Mouse (Mus musculus): ENCODE data around the gene Btrc. TPM values are rescaled to one million over a fixed set of nuclear protein-coding genes. Genes with fewer than 3 reads are reported as not detected.

Btrc gene
- polyA plus RNA-seq, 1 experiment from 2014 or later, result 63.3 TPM

DNA sequence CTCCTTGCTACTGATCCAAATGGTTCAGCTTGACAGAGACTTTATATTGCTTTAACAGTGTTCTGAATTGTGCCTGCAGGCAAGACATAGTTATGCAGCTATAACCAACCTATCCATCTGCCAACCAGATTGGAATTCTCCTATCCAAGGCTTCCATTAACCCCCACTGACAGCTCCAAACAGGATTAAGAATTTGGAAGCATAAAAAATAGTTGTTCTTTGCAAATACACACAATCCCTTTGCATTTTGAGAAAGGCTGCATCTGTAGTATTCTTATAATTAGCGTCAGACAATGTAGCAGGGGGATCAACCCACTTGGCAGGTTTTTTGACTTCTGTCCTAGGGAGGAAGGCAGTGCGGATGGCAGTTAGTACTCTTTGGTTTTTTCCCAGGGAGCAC, 83.7 kb downstream of the Btrc start:
- H3K9me3 ChIP-seq (ENCODE audit: control insufficient read depth, low read length), result no peaks in the 10 kb centered on the region
- H3K4me2 ChIP-seq (replicated peaks; ENCODE audit: low read depth, low read length), result no peak overlapping the region
- ATAC-seq (ENCODE audit: low FRiP score), result no peak
- no peak for DNase-seq (ENCODE audit: low spot score)
- H3K36me3 ChIP-seq (ENCODE audit: control insufficient read depth, insufficient read depth, low read length), result no peaks in the 10 kb centered on the region
- H3K4me1 ChIP-seq (replicated peaks; ENCODE audit: control insufficient read depth, insufficient read depth, low read length), result no peaks in the 10 kb centered on the region
- no peak overlapping the region for H3K4me3 ChIP-seq (ENCODE audit: low read depth, low read length)
- H3K27me3 ChIP-seq (ENCODE audit: control insufficient read depth, insufficient read depth, low read length), result no peaks in the 10 kb centered on the region; the same call in 1 of the 2 replicates
- no peak overlapping the region for H3K9ac ChIP-seq (ENCODE audit: low read depth, low read length)
- 81% methylated on average over 2 of the region's 2 CpGs for WGBS
- H3K27ac ChIP-seq (ENCODE audit: low read depth, low read length), result no peak overlapping the region

DNA sequence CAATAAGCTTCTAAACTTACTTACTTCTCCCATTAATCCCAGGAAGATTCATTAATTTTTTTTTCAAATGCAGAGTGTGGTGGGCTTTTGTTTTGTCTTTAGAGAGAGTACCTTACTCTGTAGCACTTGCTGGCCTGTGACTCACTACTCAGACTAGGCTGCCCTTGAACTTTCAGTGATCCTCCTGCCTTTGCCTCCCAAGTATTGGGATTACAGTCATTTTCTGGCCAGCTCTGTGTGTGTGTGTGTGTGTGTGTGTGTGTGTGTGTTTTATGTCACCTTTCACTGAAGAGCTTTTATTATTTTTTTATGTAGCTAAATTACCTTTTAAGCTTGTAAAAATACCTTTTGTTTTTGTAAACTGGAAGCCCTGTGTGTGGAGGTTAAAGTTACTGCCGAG, 84.4 kb downstream of the Btrc start:
- H3K4me2 ChIP-seq (replicated peaks; ENCODE audit: low read depth, low read length), result no peak overlapping the region
- WGBS, result 97% methylated on average over 1 of the region's 1 CpGs
- no peaks in the 10 kb centered on the region; the same call in 1 of the 2 replicates for H3K27me3 ChIP-seq (ENCODE audit: control insufficient read depth, insufficient read depth, low read length)
- no peaks in the 10 kb centered on the region for H3K4me1 ChIP-seq (replicated peaks; ENCODE audit: control insufficient read depth, insufficient read depth, low read length)
- no peaks in the 10 kb centered on the region for H3K9me3 ChIP-seq (ENCODE audit: control insufficient read depth, low read length)
- no peak for ATAC-seq (ENCODE audit: low FRiP score)
- no peak for DNase-seq (ENCODE audit: low spot score)
- H3K36me3 ChIP-seq (ENCODE audit: control insufficient read depth, insufficient read depth, low read length), result no peaks in the 10 kb centered on the region
- no peak overlapping the region for H3K4me3 ChIP-seq (ENCODE audit: low read depth, low read length)
- no peak overlapping the region for H3K27ac ChIP-seq (ENCODE audit: low read depth, low read length)
- H3K9ac ChIP-seq (ENCODE audit: low read depth, low read length), result no peak overlapping the region

DNA sequence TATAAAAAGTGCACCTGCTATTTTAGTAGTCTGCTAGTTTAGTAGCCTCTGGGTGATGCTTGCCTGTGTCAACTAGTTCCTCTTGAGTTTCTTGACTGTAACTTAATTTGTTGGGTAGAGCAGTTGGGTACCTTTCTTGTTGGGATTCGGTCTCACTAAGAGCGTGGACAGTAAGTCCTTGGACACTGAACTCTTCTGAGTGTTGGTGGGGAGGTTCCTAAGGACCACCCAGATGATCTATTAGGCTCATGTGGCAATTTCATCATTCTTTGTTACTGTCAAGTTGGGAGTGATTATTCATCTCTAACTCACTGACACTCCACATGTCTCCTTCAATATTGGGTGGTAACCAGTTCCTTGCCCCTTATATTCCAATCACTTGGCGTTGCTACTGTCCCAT, 90.9 kb downstream of the Btrc start:
- WGBS, result 85% methylated on average over 3 of the region's 3 CpGs
- Histone ChIP-seq H3K27me3 (ENCODE audit: control insufficient read depth, insufficient read depth, low read length) (peaks cover 5% of the 10 kb centered on the region), H3K9ac (ENCODE audit: low read depth, low read length) (no peak overlapping the region), H3K36me3 (ENCODE audit: control insufficient read depth, insufficient read depth, low read length) (no peaks in the 10 kb centered on the region), H3K4me1 (replicated peaks; ENCODE audit: control insufficient read depth, insufficient read depth, low read length) (peaks cover 5% of the 10 kb centered on the region), H3K9me3 (ENCODE audit: control insufficient read depth, low read length) (no peaks in the 10 kb centered on the region), H3K27ac (ENCODE audit: low read depth, low read length) (no peak overlapping the region), H3K4me2 (replicated peaks; ENCODE audit: low read depth, low read length) (no peak overlapping the region), H3K4me3 (ENCODE audit: low read depth, low read length) (no peak overlapping the region)
- ATAC-seq (ENCODE audit: low FRiP score), result no peak
- no peak for DNase-seq (ENCODE audit: low spot score)

DNA sequence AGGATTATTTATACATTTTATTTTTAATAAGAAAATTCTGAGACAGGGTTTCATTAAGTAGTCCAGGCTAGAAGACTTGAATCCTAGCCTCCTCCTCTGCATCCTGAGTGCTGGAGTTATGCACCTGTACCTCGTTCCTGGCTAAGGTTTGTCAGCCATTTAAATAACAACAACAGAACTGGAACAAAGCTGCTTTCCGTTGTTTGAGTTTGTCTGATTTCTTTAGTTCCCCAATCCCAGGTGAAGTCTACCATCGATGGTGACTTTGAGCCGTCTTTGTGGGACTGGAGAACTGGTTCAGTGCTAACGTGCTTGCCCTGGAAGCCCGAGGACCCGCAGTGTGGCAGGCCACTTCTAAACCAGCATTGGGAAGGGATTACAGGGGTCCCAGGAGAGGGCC, 93.4 kb downstream of the Btrc start:
- 87% methylated on average over 7 of the region's 7 CpGs for WGBS
- ATAC-seq (ENCODE audit: low FRiP score), result no peak
- DNase-seq (ENCODE audit: low spot score), result no peak
- Histone ChIP-seq H3K4me3 (ENCODE audit: low read depth, low read length) (no peak overlapping the region), H3K4me2 (replicated peaks; ENCODE audit: low read depth, low read length) (no peak overlapping the region), H3K27me3 (ENCODE audit: control insufficient read depth, insufficient read depth, low read length) (peaks cover 8% of the 10 kb centered on the region), H3K9ac (ENCODE audit: low read depth, low read length) (no peak overlapping the region), H3K4me1 (replicated peaks; ENCODE audit: control insufficient read depth, insufficient read depth, low read length) (peaks cover 8% of the 10 kb centered on the region), H3K27ac (ENCODE audit: low read depth, low read length) (no peak overlapping the region), H3K36me3 (ENCODE audit: control insufficient read depth, insufficient read depth, low read length) (no peaks in the 10 kb centered on the region), H3K9me3 (ENCODE audit: control insufficient read depth, low read length) (no peaks in the 10 kb centered on the region)

DNA sequence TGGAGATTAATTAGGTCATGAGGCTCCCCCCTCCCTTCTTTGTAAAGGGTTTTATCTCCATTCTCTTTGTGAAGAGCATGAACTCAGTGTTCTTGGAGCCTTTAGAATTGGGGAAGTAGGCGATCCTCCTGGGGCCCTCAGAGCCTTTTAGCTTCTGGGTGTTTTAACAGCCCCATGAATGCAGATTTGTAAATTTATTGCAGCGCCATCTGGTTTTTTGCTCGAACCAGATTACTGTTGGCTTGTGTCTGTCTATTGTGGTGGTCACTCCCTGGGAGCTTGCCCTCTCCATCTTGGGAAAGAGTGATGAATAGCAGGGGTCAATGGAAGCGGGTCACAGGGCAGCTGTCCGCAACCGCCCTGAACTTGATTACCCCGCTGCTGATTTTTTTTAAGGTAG, 95.2 kb downstream of the Btrc start:
- Histone ChIP-seq H3K9ac (ENCODE audit: low read depth, low read length) (no peak overlapping the region), H3K9me3 (ENCODE audit: control insufficient read depth, low read length) (no peaks in the 10 kb centered on the region), H3K27me3 (ENCODE audit: control insufficient read depth, insufficient read depth, low read length) (peaks cover 10% of the 10 kb centered on the region), H3K4me2 (replicated peaks; ENCODE audit: low read depth, low read length) (no peak overlapping the region), H3K4me1 (replicated peaks; ENCODE audit: control insufficient read depth, insufficient read depth, low read length) (peaks cover 8% of the 10 kb centered on the region), H3K4me3 (ENCODE audit: low read depth, low read length) (no peak overlapping the region), H3K27ac (ENCODE audit: low read depth, low read length) (peak overlapping the region; percentile 25; the same call in 1 of the 2 replicates), H3K36me3 (ENCODE audit: control insufficient read depth, insufficient read depth, low read length) (no peaks in the 10 kb centered on the region)
- DNase-seq (ENCODE audit: low spot score), result peak; percentile 48
- peak; percentile 54; the same call in 1 of the 2 replicates for ATAC-seq (ENCODE audit: low FRiP score)
- WGBS, result 8% methylated on average over 7 of the region's 7 CpGs

DNA sequence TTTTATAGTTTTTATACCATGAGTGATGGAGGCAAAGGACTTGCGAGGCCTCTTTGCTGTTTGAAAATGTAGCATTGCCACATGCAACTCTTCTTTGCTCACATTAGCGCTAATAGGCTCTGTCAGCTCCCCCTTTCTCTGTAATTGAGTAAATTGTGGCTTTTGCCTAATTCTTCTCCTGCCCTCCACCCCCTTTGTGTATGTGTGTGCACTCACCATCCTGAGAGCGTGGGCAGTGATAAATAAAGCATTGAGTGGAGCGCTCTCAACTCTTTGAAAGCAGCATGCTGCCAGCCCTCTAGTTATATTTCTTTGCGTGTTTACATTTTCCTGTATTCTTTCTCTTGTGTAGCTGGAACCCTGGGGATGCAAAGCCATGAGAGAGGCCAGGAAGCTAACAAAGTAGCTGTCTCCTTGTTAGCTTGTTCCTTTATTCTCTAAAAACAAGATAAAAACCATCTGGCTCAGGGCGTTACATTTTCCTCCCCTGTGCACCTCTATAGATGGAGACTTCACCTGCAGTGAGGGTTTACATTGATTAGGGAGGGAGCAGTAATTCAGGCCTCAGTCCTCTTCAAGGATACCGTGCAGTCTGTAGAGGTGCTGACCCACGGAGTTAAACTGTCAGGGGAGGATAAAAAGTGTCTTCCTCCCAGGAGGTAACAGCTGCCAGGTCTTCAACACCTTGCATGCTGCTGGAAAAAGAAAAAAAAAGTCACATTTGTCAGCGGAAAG, 96.6 kb downstream of the Btrc start:
- 37% methylated on average over 9 of the region's 9 CpGs for WGBS
- Histone ChIP-seq H3K4me1 (replicated peaks; ENCODE audit: control insufficient read depth, insufficient read depth, low read length) (peaks cover 8% of the 10 kb centered on the region), H3K4me2 (replicated peaks; ENCODE audit: low read depth, low read length) (no peak overlapping the region), H3K9ac (ENCODE audit: low read depth, low read length) (no peak overlapping the region), H3K36me3 (ENCODE audit: control insufficient read depth, insufficient read depth, low read length) (no peaks in the 10 kb centered on the region), H3K4me3 (ENCODE audit: low read depth, low read length) (no peak overlapping the region), H3K27ac (ENCODE audit: low read depth, low read length) (no peak overlapping the region), H3K27me3 (ENCODE audit: control insufficient read depth, insufficient read depth, low read length) (peaks cover 8% of the 10 kb centered on the region), H3K9me3 (ENCODE audit: control insufficient read depth, low read length) (no peaks in the 10 kb centered on the region)
- no peak for ATAC-seq (ENCODE audit: low FRiP score)
- no peak for DNase-seq (ENCODE audit: low spot score)

DNA sequence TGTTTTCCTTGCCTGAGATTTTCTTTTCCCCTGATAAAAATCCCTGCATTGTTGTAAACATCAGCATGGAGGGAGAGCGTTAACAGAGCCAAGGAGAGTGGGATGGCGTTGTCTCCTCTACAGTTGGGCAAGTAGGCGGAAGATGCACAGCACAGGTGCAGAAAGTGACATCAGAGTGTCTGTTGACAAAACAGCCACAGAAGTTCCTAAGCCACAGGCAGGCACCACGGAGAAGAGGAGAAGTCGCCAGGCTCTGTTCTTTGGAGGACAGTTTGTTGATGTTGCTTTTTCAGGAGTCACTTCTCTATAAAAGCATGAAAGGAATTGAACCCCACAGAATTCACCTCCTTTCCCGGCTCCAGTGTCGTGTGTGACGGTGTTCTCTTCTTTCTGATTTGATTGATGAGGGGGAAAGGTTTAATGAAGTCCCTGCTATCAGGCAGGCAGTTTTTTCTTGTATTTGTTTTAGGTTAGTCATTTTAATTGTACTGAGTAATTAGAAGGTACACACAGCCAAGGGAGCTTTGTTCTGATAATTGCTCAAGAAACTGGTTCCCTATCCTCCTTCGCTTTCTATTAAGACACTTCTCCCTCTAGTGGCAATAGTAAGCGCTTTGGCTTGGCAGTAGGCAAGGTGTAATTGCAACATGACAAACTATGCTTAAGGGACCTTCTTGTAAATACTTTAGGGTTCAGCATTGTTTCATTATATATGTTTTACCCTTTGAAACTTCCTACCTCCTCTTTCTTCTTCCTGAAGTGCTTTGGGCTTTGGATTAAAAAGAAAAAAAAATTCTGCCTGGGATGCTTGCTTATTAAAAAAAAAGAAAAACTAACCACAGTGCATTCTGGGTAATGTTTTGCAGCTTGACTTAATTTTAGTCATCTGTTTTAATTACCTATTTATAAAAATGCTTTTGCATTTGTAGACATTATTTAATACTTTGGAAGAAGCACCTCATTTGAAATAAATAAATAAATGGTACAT, 97.5 kb downstream of the Btrc start:
- no peak overlapping the region for H3K9ac ChIP-seq (ENCODE audit: low read depth, low read length)
- H3K27me3 ChIP-seq (ENCODE audit: control insufficient read depth, insufficient read depth, low read length), result peaks cover 8% of the 10 kb centered on the region
- 45% methylated on average over 10 of the region's 10 CpGs for WGBS
- ATAC-seq (ENCODE audit: low FRiP score), result no peak
- H3K4me3 ChIP-seq (ENCODE audit: low read depth, low read length), result no peak overlapping the region
- H3K36me3 ChIP-seq (ENCODE audit: control insufficient read depth, insufficient read depth, low read length), result no peaks in the 10 kb centered on the region
- DNase-seq (ENCODE audit: low spot score), result peak; percentile 39
- H3K27ac ChIP-seq (ENCODE audit: low read depth, low read length), result no peak overlapping the region
- H3K9me3 ChIP-seq (ENCODE audit: control insufficient read depth, low read length), result no peaks in the 10 kb centered on the region
- peaks cover 8% of the 10 kb centered on the region for H3K4me1 ChIP-seq (replicated peaks; ENCODE audit: control insufficient read depth, insufficient read depth, low read length)
- no peak overlapping the region for H3K4me2 ChIP-seq (replicated peaks; ENCODE audit: low read depth, low read length)

DNA sequence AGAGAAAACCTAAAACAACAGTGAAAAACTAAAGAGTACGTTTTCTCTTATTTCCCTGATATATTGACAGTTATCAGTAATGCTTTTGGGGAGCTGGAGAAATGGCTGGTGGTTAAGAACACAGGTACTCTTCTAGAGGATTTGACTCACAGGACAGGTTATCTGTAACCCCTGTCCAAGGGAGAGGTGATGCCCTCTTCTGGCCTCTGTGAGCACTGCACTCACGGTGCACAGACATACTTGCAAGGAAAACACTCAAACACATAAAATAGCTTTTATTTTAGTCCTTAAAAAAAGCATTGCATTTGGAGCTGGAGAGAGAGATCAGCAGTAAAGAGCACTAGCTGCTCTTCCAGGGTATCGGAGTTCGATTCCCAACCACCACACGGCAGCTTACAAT, 106.2 kb downstream of the Btrc start:
- H3K27ac ChIP-seq (ENCODE audit: low read depth, low read length), result no peak overlapping the region
- no peaks in the 10 kb centered on the region for H3K4me1 ChIP-seq (replicated peaks; ENCODE audit: control insufficient read depth, insufficient read depth, low read length)
- no peaks in the 10 kb centered on the region for H3K36me3 ChIP-seq (ENCODE audit: control insufficient read depth, insufficient read depth, low read length)
- peaks cover 2% of the 10 kb centered on the region; the same call in 1 of the 2 replicates for H3K27me3 ChIP-seq (ENCODE audit: control insufficient read depth, insufficient read depth, low read length)
- ATAC-seq (ENCODE audit: low FRiP score), result no peak
- H3K9ac ChIP-seq (ENCODE audit: low read depth, low read length), result no peak overlapping the region
- 97% methylated on average over 5 of the region's 5 CpGs for WGBS
- H3K4me2 ChIP-seq (replicated peaks; ENCODE audit: low read depth, low read length), result no peak overlapping the region
- no peak overlapping the region for H3K4me3 ChIP-seq (ENCODE audit: low read depth, low read length)
- DNase-seq (ENCODE audit: low spot score), result no peak
- no peaks in the 10 kb centered on the region for H3K9me3 ChIP-seq (ENCODE audit: control insufficient read depth, low read length)

Measured in hindbrain, embryonic 11.5 days (tissue).